Mouse (Mus musculus) ovary, postnatal 14 days (tissue): ENCODE results near the gene Pomgnt2.
A peak's percentile ranks its signal among the peaks of the same experiment; 100 is the strongest.

Experiments
- DNase-seq: peaks from one replicate; pipeline ENCODE4 v3.0.0; 2022; ENCODE audit warnings: low spot score

Pomgnt2 gene

DNA sequence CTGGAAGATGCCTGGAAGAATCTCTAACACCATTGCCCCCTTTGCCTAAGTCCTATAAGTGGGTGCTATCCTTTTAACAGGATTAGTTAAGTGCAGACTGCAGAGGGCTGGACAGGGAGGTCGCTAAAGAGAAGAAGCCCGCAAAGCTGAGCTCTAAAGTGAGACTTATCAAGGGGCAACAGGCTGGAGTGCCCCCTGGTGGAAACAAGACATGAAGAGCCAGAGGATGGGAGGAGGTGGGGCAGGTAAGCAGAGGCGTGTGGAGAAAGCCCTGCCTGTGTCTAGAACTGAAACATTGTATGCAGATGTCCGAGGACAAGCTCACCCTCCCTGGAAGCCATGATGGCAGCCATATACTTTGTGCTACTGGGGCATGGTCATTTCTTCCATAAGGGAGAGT lies 16.7 kb upstream of the Pomgnt2 start:
- no peak for DNase-seq

DNA sequence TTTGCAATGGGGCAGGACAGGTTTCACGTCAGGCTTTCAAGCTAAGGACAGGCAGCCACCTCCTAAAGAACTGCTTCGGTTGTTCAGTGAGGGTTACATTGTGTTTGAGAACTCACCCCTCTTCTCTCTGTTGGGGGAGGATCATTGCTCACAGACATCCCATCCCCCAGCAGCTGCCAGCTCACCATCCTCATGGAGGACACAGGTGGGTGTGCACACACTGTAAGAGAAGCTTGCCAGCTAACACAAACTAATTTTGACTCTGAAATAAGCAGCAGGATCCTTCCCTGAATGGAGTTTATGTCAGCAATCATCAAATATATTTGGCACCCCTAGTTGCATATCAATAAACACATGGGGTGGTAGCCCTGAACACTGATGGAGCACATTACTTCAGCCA lies 15.9 kb upstream of the Pomgnt2 start:
- DNase-seq, result no peak

DNA sequence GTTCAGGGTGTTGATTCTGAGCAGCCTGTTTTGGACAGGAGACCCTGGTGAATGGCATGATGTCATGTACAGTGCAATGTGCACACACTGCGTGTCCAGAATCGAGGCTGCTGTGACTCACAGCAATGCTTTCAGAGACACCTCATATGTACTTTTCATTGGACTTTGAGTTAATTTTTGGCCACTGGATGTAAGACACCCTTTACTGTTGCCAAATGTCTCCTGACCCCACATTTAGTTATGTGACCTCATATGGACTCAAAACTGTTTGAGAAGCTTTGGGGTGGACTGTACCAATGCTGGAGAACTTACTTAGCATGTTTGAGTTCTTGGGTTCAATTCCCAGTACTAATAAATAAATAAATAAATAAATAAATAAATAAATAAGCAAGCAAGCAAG lies 13.8 kb upstream of the Pomgnt2 start:
- no peak for DNase-seq

- no peak for DNase-seq
Observed at GRCm38 (mm10) chr9:122008876-122009275, 12.0 kb upstream of the Pomgnt2 start.

DNA sequence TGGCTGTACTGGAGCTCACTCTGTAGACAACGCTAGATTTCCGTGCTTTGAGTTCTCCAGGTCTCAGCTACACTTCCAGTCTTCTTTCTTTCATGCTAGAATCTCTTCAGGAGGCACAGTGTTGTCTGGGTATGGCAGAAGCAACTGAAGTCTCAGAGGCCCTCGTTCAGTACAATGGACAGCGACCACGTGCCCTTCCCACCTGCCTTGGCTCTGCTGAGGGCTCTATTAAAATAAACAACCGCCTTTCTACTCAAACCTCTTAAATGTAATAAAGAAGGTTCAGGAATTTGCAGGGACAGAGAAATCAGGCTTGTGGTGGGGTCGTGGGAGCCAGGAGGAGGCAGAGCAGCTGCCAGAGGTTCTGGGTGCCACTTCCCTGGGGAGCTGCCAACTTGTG lies 9.7 kb upstream of the Pomgnt2 start:
- peak; percentile 39 for DNase-seq

GRCm38 (mm10) chr9:122006175-122006574 lies 9.3 kb upstream of the Pomgnt2 start:
- DNase-seq, result no peak

- no peak for DNase-seq
Observed at GRCm38 (mm10) chr9:121997978-121998377, 1.1 kb upstream of the Pomgnt2 start.

DNA sequence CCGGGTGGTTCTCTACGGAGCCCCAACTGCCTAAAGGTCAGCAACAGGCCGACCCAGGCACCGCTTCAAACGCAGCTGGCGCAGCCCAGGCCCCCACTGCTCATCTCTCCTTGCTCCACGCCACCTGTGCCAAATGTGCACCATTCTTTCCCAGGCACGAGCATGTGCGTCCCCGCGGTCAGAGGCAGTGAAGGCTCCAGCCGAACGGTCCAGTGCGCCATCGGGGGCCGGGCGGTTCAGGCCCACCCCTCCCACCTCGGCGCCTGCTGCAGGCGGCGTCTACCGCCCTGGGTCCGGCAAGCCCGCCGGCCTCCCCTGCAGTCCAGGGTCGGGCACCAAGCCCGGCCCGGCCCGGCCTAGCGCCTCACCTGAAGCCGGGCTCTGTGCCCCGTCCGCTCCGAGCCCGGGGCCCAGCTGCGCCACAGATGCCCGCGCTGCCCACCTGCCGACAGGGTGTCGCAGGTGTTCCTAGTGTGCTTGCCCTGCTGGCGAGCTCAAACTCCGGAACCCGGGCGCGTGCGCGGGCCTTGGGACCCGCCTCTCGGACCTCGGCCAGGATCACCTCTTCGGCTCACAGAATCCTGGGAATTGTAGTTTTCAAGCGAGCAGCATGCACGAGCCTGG lies 1.3 kb downstream of the Pomgnt2 start:
- DNase-seq, result peak; percentile 78

- DNase-seq, result no peak
Observed at GRCm38 (mm10) chr9:121995077-121995476, 1.8 kb downstream of the Pomgnt2 start.

GRCm38 (mm10) chr9:121993047-121993446 lies 3.9 kb downstream of the Pomgnt2 start:
- no peak for DNase-seq

DNA sequence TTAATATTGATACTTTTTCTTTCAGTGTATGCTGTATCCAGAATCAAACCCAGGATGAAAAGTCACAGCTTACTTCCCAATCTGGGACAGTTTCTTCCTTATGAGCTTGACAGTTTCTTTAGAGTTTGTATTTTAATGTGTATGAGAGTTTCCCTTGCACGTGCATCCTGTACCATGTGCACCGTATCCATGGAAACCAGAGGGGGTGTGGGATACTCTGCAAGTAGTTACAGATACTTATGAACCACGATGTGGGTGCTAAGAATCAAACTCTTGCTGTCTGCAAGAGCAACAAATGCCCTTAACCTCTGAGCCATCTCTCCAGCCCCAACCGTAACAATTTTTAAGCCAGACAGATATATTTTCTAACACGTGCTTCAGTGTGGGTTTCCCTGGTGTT lies 5.9 kb downstream of the Pomgnt2 start:
- DNase-seq, result no peak

DNA sequence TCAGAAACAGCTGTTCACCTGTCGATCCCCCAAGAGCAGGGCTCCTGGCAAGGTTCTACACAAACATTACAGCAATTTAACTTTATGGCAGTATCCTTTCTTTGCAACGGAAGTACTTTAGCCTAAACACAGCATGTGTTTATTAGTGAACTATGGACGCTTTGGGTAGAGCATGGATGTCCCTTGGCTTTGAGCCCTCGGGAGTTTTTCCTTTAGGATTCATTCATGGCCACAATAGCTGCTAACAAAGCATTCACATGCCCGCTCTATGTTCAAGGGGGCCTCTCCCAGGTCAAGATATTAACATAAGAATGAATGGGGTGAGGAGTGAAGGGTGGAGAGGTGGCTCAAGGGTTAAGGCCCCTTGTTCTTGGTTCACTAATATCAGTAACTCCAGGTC lies 7.4 kb downstream of the Pomgnt2 start:
- no peak for DNase-seq

GRCm38 (mm10) chr9:121988910-121989309 lies 8.0 kb downstream of the Pomgnt2 start:
- no peak for DNase-seq

DNA sequence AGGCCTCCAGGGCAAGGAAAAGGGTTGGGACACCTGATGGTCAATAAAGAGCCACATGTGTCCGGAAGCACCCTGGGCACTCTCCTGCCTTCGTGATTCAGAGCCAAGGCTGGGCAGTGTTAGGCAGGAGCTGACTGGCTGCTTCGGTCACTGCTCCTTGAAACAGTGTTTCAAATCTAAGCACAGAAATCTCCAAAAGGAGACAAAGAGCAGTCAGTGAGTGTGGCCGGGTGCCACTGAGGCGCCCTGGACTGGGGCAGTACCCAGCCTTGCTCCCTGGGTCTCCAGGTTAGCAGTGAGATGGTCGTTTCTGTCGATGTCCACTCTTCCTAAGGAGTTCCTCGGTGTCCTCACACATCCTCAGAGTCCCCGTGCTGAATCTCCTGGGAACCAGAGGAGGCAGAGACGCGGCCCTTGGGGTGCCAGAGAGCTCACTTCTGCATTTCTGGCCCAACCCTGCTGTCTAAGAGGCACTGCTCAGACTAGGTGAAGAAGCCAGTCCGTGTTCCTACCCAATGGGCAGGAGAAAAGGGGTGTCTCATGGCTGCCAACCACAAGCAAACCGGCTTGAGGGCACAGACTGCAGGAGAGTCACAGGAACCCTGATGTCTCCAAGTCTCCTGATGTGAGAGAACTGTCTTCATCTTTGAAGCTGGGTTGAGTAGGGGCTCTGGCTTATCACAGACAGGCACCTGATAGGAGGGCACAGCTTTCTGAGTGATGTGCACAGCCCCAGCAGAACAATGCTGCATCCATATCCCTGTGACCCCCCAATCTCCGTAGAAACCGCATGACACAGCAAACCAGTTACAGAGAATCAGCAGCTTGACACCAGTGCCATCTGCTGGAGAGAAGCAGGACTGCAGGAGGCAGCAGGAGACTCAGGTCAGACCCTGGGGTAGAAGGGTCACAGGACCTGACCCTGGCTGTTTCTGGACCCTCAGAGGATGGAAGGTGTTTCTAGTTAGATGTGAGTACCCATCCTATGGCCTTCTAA lies 12.1 kb downstream of the Pomgnt2 start:
- DNase-seq, result peak; percentile 71

GRCm38 (mm10) chr9:121983504-121983903 lies 13.4 kb downstream of the Pomgnt2 start:
- peak; percentile 73 for DNase-seq

DNA sequence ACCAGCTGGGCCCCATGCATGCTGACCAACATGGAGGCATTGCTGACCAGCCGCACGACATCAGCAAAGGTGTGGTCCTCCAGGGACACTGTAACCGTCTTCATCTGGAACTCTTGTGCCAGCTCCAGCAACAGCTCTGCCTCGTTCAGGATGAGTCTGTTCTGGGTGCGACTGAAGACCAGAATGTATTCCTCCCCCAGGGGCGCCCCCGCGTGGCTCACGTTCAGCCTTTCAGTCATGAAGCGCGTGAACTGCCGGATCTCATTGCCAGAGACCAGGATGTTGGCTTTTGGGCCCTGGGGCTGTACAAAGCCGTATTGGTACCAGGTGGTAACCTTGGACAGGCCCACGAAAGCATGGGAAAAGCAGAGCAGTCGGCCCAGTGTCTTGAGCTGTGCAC lies 14.2 kb downstream of the Pomgnt2 start:
- no peak for DNase-seq

GRCm38 (mm10) chr9:121982214-121982613 lies 14.7 kb downstream of the Pomgnt2 start:
- no peak for DNase-seq

DNA sequence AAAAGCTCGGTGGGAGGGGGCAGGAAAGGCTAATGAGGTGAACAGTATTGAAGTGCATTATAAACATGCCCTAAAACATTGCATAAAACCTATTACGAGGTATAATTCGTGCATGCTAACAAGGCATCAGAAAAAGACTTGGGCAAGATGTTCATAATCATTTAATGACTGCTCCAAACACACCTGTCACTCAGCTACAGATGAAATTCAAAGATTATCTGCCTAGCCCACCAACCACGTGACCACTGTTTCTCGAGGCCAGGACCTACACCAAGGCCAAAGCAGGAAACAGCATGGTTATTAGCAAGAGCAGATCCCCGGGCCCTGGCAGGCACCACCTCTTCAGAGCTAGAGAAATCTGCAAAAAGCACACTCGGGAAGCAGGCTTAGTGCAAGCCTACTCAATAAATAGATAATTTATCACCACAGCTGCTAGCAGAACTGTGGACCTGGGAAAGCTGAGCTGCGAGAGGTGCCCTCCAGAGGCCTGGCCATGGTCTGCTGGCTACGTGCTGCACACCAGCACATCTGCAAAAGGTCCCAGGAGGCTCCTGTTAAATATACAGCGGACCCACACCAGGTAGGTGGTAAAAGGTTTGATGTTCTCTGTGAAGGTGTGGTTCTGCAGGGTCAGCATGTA lies 15.3 kb downstream of the Pomgnt2 start:
- no peak for DNase-seq

- no peak for DNase-seq
Observed at GRCm38 (mm10) chr9:121981046-121981445, 15.9 kb downstream of the Pomgnt2 start.

DNA sequence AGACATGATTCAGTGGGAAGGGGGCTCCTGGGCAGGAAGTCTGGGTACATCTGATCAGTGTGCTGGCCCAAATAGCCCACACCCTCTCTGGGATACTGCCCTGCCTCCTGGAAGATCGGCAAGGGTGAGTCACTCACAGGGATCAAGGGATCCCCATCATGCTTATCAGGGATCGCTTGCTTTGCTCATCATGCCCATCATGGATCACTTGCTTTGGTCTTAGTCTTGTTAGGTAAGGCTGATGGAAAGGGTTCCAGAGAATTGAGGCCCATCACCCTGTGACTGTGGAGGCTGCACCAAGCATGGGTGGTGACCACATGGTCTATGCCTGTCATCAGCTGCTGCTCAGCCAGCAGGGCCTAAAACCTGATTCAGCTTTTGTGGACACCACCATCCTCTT lies 21.6 kb downstream of the Pomgnt2 start:
- no peak for DNase-seq

- DNase-seq, result no peak
Observed at GRCm38 (mm10) chr9:121974141-121974986, 22.5 kb downstream of the Pomgnt2 start.

GRCm38 (mm10) chr9:121973207-121973606 lies 23.7 kb downstream of the Pomgnt2 start:
- DNase-seq, result no peak
